Mouse (Mus musculus) kidney, postnatal 0 days (tissue): ENCODE data around the gene Large2. TPM values are rescaled to one million over a fixed set of nuclear protein-coding genes. Genes with fewer than 3 reads are reported as not detected.

Source experiments
- ATAC-seq: fragments of 200-750 bp; cut with Nextera tagmentation; replicated peaks from 2 replicates; pipeline ENCODE4 v1.8.0; 2017; ENCODE audit warnings: low read depth, moderate number of reproducible peaks, moderate TSS enrichment, moderate library complexity; ENCODE audit not compliant: low FRiP score
- DNase-seq: peaks from one replicate; pipeline ENCODE4 v3.0.0-alpha.2; 2016; ENCODE audit warnings: low spot score
- H3K27ac ChIP-seq: fragments of 300-500 bp; sonication (generic); 2 replicates; pipeline ENCODE4 v1.5.1; 2014; ENCODE audit warnings: mild to moderate bottlenecking
- H3K27me3 ChIP-seq: fragments of 300-500 bp; sonication (generic); 2 replicates; pipeline ENCODE4 v1.6.1; 2014; ENCODE audit warnings: low read length, mixed read lengths; ENCODE audit not compliant: insufficient read depth
- H3K36me3 ChIP-seq: fragments of 300-500 bp; sonication (generic); 2 replicates; pipeline ENCODE4 v1.6.1; 2014; ENCODE audit warnings: low read length, mixed read lengths; ENCODE audit not compliant: insufficient read depth
- H3K4me1 ChIP-seq: fragments of 300-500 bp; sonication (generic); replicated peaks from 2 replicates; pipeline ENCODE4 v1.6.1; 2014; ENCODE audit warnings: antibody characterized with exemption, low read length, mixed read lengths; ENCODE audit not compliant: insufficient read depth
- H3K4me2 ChIP-seq: fragments of 300-500 bp; sonication (generic); 2 replicates; pipeline ENCODE4 v1.6.1; 2014; ENCODE audit warnings: mild to moderate bottlenecking, low read length, moderate library complexity, mixed read lengths
- H3K4me3 ChIP-seq: fragments of 300-500 bp; sonication (generic); replicated peaks from 2 replicates; pipeline ENCODE4 v1.5.1; 2014; ENCODE audit warnings: low read depth, low read length
- H3K9ac ChIP-seq: fragments of 300-500 bp; sonication (generic); 2 replicates; pipeline ENCODE4 v1.6.1; 2014; ENCODE audit warnings: low read depth, low read length
- H3K9me3 ChIP-seq: fragments of 300-500 bp; sonication (generic); replicated peaks from 2 replicates; pipeline ENCODE4 v1.6.1; 2016; ENCODE audit warnings: low read length, inconsistent platforms, mixed read lengths
- CTCF ChIP-seq: IDR thresholded peaks from 2 replicates; pipeline ENCODE4 v1.5.1; 2016; ENCODE audit warnings: antibody characterized with exemption, low read depth, mild to moderate bottlenecking, moderate library complexity
- WGBS: fragments of 180-500 bp; shearing (Covaris S2); extraction: QIAGEN DNeasy Blood & Tissue Kit; methylation state at CpG from one replicate; pipeline ENCODE4 v1.1.7; 2014; 5-methylcytosine and 5-hydroxymethylcytosine counted together
- polyA plus RNA-seq: library from polyadenylated mRNA; unstranded; fragments of >200 nt; fragmentation: Nextera tagmentation; extraction: Ambion mirVana; gene quantifications from 2 replicates; pipeline ENCODE4 v1.2.1, GENCODE M21; 2015

Gene Large2
- polyA plus RNA-seq, 1 experiment from 2014 or later: 30.6 TPM

- 10% methylated on average over 19 of the region's 19 CpGs for WGBS
- peaks cover 17% of the 10 kb centered on the region for H3K4me1 ChIP-seq
- H3K27me3 ChIP-seq: no peaks in the 10 kb centered on the region
- H3K4me3 ChIP-seq: peak overlapping the region; percentile 41
- peak overlapping the region; percentile 65 for H3K9ac ChIP-seq
- peak overlapping the region; percentile 80 for H3K4me2 ChIP-seq
- no peaks in the 10 kb centered on the region for H3K9me3 ChIP-seq
- peaks cover 16% of the 10 kb centered on the region; the same call in 1 of the 2 replicates for H3K36me3 ChIP-seq
- DNase-seq: no peak
- no peak for ATAC-seq
- H3K27ac ChIP-seq: peak overlapping the region; percentile 97
- TF ChIP-seq CTCF: no peak
Measured at GRCm38 (mm10) chr2:92370375-92370774, 4.3 kb downstream of the Large2 start.

DNA sequence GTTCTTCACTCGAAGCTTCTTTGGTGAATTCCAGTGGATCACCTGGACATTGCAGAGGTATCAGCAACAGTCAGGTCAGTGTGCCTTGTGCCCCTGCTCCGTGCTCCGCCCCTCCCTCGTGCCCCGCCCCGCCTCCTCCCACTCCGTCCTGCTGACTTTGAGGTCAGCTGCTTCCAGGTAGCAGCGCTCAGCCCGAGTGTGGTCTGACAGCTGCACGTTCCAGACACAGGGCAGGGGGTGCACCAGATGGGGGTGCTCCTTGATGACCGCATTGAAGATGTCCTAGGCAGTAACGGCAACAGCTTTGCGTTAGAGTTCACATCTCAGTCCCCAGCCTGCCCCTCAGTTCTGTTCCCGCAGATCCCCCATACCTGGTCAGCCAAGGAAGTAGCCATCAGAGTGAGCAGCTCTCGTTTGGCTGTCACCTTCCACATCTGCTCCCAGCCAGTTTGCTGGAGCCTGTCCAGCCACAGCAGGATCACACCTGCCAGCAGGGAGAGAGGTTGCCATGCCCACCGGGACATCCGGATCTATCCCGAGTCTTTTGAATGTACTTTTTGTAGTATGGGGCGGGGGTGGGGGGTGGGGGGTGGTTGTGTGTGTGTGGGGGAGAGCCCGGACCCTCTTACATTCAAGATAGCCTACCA, 7.2 kb downstream of the Large2 start:
- Histone ChIP-seq H3K4me3 (no peak overlapping the region), H3K9ac (no peak overlapping the region), H3K9me3 (no peaks in the 10 kb centered on the region), H3K36me3 (peaks cover 31% of the 10 kb centered on the region; the same call in 1 of the 2 replicates), H3K27me3 (no peaks in the 10 kb centered on the region), H3K27ac (no peak overlapping the region), H3K4me2 (no peak overlapping the region), H3K4me1 (peaks cover 11% of the 10 kb centered on the region)
- DNase-seq (no peak), ATAC-seq (no peak)
- WGBS: 26% methylated on average over 20 of the region's 20 CpGs
- no peak for TF ChIP-seq CTCF

DNA sequence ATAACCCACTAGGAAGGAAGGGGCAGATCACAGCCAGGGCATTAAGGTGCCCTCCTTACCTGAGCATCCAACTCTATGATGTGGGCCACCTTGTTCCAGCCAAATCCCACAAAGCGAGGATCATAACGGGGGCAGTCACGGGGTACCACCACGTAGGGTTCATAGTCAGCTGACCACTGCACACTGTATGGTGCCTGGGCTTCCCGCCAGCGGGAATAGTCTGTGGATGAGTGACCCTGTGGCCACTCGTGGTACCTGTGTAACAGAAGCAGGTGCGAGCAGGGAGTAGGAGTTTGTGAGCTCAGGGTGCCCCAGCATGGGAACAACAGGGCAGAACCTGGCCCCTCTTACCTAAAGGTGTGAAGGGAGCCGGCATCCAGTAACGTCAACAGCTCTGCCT, 9.1 kb downstream of the Large2 start:
- no peak for DNase-seq
- TF ChIP-seq CTCF: no peak

DNA sequence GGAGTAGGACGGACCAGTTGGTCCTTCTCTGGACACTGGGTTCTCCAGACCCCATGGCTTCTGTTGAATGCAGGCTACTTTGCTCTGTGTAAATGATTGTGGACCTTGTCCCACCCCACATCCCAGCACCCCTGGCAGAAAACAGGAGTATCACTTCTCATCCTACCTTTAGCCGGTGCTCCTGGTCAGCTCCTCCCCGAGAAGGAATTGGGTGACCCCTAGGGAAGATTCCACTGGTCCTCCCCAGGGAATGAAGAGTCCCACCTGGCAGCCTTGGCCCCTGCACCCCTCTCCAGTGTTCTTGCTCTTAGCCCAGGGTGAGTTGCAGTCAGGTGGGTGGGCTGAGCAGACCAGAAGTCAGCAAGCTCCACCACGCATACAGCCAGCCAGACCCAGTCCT, 10.6 kb downstream of the Large2 start:
- peaks cover 39% of the 10 kb centered on the region; the same call in 1 of the 2 replicates for H3K36me3 ChIP-seq
- no peak overlapping the region for H3K9ac ChIP-seq
- TF ChIP-seq CTCF: no peak
- H3K4me2 ChIP-seq: no peak overlapping the region
- no peaks in the 10 kb centered on the region for H3K9me3 ChIP-seq
- H3K4me1 ChIP-seq: no peaks in the 10 kb centered on the region
- no peak for ATAC-seq
- DNase-seq: no peak
- no peak overlapping the region for H3K4me3 ChIP-seq
- H3K27me3 ChIP-seq: no peaks in the 10 kb centered on the region
- H3K27ac ChIP-seq: no peak overlapping the region
- 86% methylated on average over 4 of the region's 4 CpGs for WGBS

More for the DNA sequence above, 9.1 kb downstream of the Large2 start:
- no peak overlapping the region for H3K27ac ChIP-seq
- WGBS: 90% methylated on average over 10 of the region's 10 CpGs
- ATAC-seq: no peak
- H3K4me3 ChIP-seq: no peak overlapping the region
- H3K36me3 ChIP-seq: peaks cover 33% of the 10 kb centered on the region; the same call in 1 of the 2 replicates
- H3K9me3 ChIP-seq: no peaks in the 10 kb centered on the region
- H3K9ac ChIP-seq: no peak overlapping the region
- no peak overlapping the region for H3K4me2 ChIP-seq
- H3K4me1 ChIP-seq: no peaks in the 10 kb centered on the region
- H3K27me3 ChIP-seq: no peaks in the 10 kb centered on the region

- no peaks in the 10 kb centered on the region for H3K27me3 ChIP-seq
- H3K4me1 ChIP-seq: no peaks in the 10 kb centered on the region
- DNase-seq: no peak
- ATAC-seq: no peak
- H3K36me3 ChIP-seq: peaks cover 49% of the 10 kb centered on the region
- no peak overlapping the region for H3K4me3 ChIP-seq
- WGBS: 89% methylated on average over 6 of the region's 6 CpGs
- H3K9me3 ChIP-seq: no peaks in the 10 kb centered on the region
- H3K4me2 ChIP-seq: no peak overlapping the region
- H3K9ac ChIP-seq: no peak overlapping the region
- TF ChIP-seq CTCF: no peak
- H3K27ac ChIP-seq: no peak overlapping the region
Measured at GRCm38 (mm10) chr2:92362571-92363228, 12.0 kb downstream of the Large2 start.

GRCm38 (mm10) chr2:92361795-92362194, 12.9 kb downstream of the Large2 start:
- Histone ChIP-seq H3K4me3 (no peak overlapping the region), H3K4me1 (no peaks in the 10 kb centered on the region), H3K27ac (no peak overlapping the region), H3K9ac (no peak overlapping the region), H3K4me2 (no peak overlapping the region), H3K9me3 (no peaks in the 10 kb centered on the region), H3K36me3 (peaks cover 54% of the 10 kb centered on the region), H3K27me3 (no peaks in the 10 kb centered on the region)
- 74% methylated on average over 8 of the region's 8 CpGs for WGBS
- no peak for DNase-seq
- no peak for TF ChIP-seq CTCF
- no peak for ATAC-seq
